In the genomic region with DNA sequence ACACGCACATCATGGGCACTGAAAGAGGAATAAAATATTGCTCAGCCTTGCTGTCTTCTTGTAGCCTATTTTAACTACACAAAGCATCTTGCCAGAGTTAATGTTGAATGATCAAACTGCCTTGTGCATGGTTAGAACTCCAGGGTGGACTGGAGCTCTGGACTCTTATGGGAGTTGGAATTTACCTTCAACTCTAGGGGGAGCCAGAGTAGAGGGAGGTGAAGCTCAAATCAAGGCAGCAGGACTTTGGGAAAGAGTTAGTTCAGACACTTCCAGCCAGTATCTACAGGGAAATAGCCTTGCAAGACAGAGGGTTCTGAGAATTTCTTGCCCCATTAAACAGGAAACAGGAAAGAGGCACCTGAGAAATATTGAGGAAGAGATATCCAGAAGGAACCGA, we compare ENCODE assay signal across 15 mouse cellular contexts.
A peak's percentile ranks its signal among the peaks of the same experiment; 100 is the strongest.
DNase-seq lines count a peak whose midpoint lies in the region; ATAC-seq and TF ChIP-seq lines count a peak whose summit lies in the region.
"Had no signal": no experiment of that assay in that cellular context is flagged by ENCODE, and none has a peak within 500 bp of the region (broad histone marks: within the 10 kb centered on the region; RNA-seq: fewer than 3 reads in every experiment).

No protein-coding gene starts in this region.

- H3K4me2 ChIP-seq in kidney, postnatal 0 days (ENCODE audit: low read length) = no peak overlapping the region
- H3K4me2 ChIP-seq: forebrain, embryonic 12.5 days; liver, embryonic 13.5 days had no signal

- H3K27ac ChIP-seq in cerebellum, adult 2 months (ENCODE audit: insufficient read depth, low read length) = no peak overlapping the region
- H3K27ac ChIP-seq in kidney, postnatal 0 days = no peak overlapping the region
- H3K27ac ChIP-seq: embryonic facial prominence, embryonic 10.5 days; forebrain, embryonic 12.5 days; liver, embryonic 13.5 days had no signal

- TF ChIP-seq CTCF in cerebellum, adult 2 months (IDR thresholded peaks at IDR 0.05; ENCODE audit: borderline replicate concordance, insufficient read depth, low read depth, low read length) = no peak
- TF ChIP-seq CTCF in kidney, postnatal 0 days (IDR thresholded peaks at IDR 0.05; ENCODE audit: low read depth) = peak; percentile 61

- H3K9me3 ChIP-seq in kidney, postnatal 0 days (replicated peaks; ENCODE audit: low read length) = no peaks in the 10 kb centered on the region
- H3K9me3 ChIP-seq: embryonic facial prominence, embryonic 10.5 days; forebrain, embryonic 12.5 days; liver, embryonic 13.5 days had no signal

- H3K4me1 ChIP-seq in cerebellum, adult 2 months (ENCODE audit: control insufficient read depth, insufficient read depth, low read length) = no peaks in the 10 kb centered on the region
- no peaks in the 10 kb centered on the region for H3K4me1 ChIP-seq in kidney, postnatal 0 days (replicated peaks; ENCODE audit: insufficient read depth, low read length)
- H3K4me1 ChIP-seq: embryonic facial prominence, embryonic 10.5 days; forebrain, embryonic 12.5 days had no signal

- no peak for TF ChIP-seq POLR2A in cerebellum, adult 2 months (IDR thresholded peaks at IDR 0.05; ENCODE audit: borderline replicate concordance, insufficient read depth, low read length)

- DNase-seq in cerebellum, postnatal 10 days = peak; percentile 13 to 16
- DNase-seq in cerebellum, adult 2 months = no peak
- DNase-seq in kidney, postnatal 0 days (ENCODE audit: low spot score) = no peak
- DNase-seq in kidney, adult 11 months = no peak
- peak; percentile 37 for DNase-seq in 3T3-L1 (ENCODE audit: low read depth, low spot score)
- peak; percentile 50 for DNase-seq in adipocyte (ENCODE audit: low spot score)
- no peak for DNase-seq in cerebellum, adult 11-12 months
- DNase-seq in gastrocnemius, adult 8-10 months (ENCODE audit: low spot score in 2 of 2) = no peak
- DNase-seq: gastrocnemius, postnatal 36 days; heart, postnatal 36 days; kidney, postnatal 10 days; liver, embryonic 13.5 days had no signal

- no peak overlapping the region for H3K9ac ChIP-seq in kidney, postnatal 0 days (ENCODE audit: low read depth, low read length)
- H3K9ac ChIP-seq: forebrain, embryonic 12.5 days; liver, embryonic 13.5 days had no signal

- no peak for ATAC-seq in kidney, postnatal 0 days (replicated peaks; ENCODE audit: low FRiP score, low read depth)
- ATAC-seq: midbrain, embryonic 16.5 days had no signal

- no peaks in the 10 kb centered on the region for H3K36me3 ChIP-seq in kidney, postnatal 0 days (ENCODE audit: insufficient read depth, low read length)
- H3K36me3 ChIP-seq: embryonic facial prominence, embryonic 10.5 days; forebrain, embryonic 12.5 days; liver, embryonic 13.5 days had no signal

- WGBS in cerebellum, adult 2 months = 88% methylated on average over 2 of the region's 2 CpGs
- WGBS in kidney, postnatal 0 days = 41% methylated on average over 2 of the region's 2 CpGs

- H3K27me3 ChIP-seq in cerebellum, adult 2 months (ENCODE audit: control insufficient read depth, insufficient read depth, low read length) = no peaks in the 10 kb centered on the region
- no peaks in the 10 kb centered on the region for H3K27me3 ChIP-seq in kidney, postnatal 0 days (ENCODE audit: insufficient read depth, low read length)
- H3K27me3 ChIP-seq: forebrain, embryonic 12.5 days; liver, embryonic 13.5 days had no signal

- no peak overlapping the region for H3K4me3 ChIP-seq in cerebellum, adult 2 months (replicated peaks; ENCODE audit: insufficient read depth, low read depth, low read length)
- no peak overlapping the region for H3K4me3 ChIP-seq in kidney, postnatal 0 days (replicated peaks; ENCODE audit: low read depth, low read length)
- H3K4me3 ChIP-seq: embryonic facial prominence, embryonic 10.5 days; forebrain, embryonic 12.5 days; liver, embryonic 13.5 days had no signal

Comparison
In these comparisons a context has a peak if more than half of its experiments do, and no peak if none do; other contexts are left out.
1. DNase-seq: peak in cerebellum, postnatal 10 days (2 of 2), 3T3-L1 (single experiment) and adipocyte (single experiment); none in cerebellum, adult 2 months (0 of 2), kidney, postnatal 0 days (single experiment), kidney, adult 11 months (single experiment), cerebellum, adult 11-12 months (single experiment) and gastrocnemius, adult 8-10 months (0 of 2).